Mouse (Mus musculus) testis, postnatal 10 days (tissue): ENCODE results near the gene Ftl1-ps1.

Experiments used
- DNase-seq: peaks from one replicate; pipeline ENCODE4 v3.0.0; 2021; ENCODE audit warnings: low spot score

Ftl1-ps1 gene

DNA sequence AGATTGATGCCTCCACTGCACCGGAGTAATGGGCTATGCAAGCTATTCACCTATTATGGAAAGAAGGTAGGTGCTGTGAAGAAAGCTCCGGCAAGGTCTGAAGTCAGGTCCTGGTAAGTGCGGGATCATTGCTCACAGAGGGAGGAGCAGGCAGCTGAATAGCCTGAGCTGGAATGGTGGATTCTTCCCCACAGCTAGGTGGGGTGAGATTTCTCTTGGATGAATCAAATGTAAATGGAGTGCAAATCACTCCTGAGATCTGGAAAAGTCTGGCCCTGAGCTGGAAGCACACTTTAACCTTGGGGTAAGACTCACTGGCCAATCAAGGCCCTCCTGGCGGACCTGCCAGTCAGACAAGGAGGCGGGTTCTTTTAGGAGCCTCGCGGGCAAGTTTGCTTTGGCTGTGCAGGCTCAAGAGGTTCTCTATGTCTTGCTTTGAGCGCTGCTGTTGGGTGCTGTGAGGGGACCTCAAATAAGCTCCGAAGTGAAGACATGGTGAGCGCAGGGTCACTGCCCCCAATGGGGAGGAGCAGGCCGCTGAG lies at the start of gene Ftl1-ps1:
TSS of gene Ftl1-ps1 (plus strand) at position 397 of the 542 bp plus-strand sequence.
- peak; percentile 39 for DNase-seq

DNA sequence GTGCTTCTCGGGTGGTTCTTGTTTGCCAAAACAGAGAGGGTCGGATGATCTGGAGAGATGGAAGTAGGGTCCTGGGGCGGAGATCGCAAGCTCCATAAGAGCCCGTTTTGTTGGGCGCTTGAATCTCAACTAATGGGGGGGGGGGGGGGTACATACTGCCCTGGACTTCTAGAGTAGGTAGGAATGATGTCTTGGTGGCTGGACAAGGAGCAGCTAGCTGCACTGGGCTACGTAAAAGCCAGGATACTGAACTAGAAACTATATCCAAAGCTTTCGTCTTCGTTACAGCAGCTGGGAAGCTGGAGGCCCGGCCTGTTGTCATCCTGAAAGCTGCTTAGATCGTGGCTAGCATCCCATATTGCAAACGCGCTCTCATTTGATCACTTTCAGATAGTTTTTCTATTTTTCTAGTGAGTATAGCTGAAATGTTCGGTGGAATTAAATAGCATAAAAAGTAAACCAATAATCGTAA lies 49.0 kb upstream of the Ftl1-ps1 start:
- no peak for DNase-seq

DNA sequence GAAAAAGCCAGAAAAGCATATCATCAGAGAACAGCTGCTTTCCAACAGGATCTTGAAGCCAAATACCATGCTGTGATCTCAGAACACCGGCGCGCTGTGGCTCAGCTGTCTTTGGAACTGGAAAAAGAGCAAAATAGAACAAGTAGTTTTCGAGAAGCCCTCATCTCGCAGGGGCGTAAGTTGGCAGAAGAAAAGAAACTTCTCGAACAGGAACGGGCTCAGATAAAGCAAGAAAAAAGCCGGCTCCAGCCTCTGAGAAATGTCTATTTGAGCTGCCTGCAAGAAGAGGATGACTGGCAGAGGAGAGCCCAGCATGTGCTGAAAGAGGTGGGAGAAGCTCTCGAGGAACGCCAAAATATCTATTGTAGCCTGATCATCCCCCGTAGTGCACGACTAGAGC lies 43.0 kb upstream of the Ftl1-ps1 start:
- no peak for DNase-seq

DNA sequence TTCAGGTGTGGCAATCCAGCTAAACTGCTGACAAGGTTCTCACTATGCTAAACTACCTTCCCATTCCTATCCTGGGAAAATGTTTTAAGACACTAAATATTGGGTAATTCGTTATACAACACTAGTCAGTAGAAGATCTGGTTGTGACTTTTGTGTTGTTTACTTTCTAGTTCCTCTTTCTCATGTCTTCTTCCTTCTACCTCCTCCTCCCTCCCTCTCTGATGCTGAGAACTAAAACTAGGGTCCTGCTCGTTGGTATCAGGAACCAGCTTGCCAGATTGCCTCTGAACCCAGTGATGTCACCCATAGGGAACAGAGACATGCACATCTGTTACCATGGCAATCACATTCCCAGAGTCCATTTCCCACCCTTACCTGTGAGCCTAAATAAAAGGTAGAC lies 37.3 kb upstream of the Ftl1-ps1 start:
- DNase-seq: no peak

DNA sequence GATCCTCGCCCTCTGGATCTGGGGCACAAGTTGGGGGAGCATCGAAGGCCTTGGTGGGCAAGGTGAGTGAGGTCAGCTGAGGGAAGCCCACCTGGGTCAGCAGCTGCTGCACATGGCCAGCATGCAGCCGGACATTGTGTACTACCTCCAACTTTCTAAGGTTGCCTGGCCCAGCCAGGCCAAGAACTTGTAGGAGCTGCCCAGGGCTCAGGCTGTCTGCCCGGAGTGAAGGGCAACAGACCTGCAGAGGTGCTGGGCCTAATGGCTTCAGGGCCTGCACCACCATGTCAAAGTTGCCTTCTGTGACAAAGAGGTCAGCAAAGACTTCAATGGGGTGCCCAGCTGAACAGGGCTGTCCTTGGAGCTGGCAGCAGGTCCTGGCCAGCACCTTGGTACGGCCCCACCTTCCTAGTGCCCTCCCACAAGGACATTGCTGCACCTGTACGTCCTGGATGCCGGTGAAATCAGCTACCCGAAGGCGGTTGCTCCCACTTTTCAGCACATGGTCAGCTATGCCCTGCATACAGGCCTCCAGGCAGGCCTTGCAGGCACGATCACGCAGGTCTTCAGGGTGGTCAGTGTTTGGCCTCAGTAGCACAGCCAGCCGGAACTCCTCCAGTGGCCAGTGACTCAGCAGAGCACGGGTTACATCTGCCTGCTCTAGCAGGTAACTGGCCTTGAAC lies 36.2 kb upstream of the Ftl1-ps1 start:
- DNase-seq: no peak

DNA sequence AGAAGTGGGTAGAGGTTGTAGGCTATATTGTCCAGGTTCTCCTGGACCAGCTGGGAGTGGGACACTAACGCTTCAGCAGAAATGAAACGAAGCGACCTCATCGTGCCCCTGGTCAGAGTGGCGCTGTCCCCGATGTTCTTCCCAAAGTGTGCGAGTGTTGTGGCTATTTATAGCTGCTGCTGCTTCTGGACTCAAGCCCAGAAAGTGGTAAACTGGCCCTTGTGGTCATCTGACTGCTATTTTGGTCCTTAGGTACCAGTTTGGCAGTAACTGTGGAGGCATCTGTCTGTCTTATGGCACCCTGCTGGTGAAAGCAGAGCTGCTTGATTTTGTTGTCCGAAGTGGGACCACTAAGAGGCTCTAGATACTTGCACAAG lies 35.6 kb upstream of the Ftl1-ps1 start, which contains the start of gene Lrrc14b:
TSS of gene Lrrc14b (minus strand) at position 147 of the 377 bp plus-strand sequence.
- DNase-seq: no peak

DNA sequence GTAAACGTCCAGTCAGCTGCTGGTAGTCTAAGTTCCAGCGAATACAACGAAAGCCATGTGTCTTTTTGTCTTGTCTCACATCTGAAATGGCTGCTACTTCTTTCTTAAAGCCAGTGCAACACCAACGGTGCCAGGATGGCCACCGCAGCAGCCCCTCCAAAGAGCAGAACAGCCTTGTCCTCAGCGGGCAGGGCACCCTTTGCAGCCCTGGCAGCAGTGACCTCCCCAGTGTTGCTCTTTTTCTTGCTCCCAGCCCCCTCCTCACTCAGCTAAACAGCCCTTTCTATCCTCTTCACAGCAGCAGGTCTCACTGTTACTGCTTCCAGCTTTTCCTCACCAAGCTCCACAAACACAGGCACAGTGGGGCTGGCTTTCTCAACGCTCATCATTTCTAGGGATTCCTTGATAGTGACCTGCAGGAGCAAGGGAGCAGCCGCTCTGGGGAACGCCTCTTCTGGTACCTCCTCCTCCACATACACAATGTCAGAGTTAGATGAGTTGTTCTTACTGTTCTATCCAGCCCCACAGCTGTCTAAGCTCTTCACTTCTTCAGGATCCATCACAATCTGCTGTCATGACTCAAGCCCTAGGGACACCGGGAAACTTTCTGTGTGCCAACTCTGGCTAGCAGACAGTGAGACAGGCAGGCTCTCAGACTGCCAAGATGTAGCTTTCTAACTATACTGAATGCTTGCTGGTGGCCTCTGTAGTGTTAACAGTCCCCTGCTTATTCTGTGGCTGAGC lies 17.8 kb upstream of the Ftl1-ps1 start:
- DNase-seq: no peak

DNA sequence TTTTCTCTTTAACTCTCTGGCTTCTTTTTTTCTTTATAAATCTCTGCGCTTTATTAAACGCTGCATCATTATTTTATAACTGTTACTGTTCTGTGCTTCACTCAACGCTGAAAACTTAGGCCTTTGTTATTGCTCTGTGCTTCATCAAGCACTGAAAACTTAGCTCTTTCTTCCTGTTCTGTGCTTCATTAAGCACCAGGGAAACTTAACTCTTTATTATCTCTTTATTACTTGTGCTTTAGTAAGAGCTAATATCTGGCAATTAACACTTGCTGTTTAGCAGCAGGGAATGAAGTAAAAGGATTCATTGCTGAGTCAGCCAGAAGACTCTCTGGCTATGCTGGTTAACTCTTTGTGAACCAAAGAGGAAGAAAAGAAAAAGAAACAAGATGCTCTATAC lies 17.2 kb upstream of the Ftl1-ps1 start:
- DNase-seq: no peak

DNA sequence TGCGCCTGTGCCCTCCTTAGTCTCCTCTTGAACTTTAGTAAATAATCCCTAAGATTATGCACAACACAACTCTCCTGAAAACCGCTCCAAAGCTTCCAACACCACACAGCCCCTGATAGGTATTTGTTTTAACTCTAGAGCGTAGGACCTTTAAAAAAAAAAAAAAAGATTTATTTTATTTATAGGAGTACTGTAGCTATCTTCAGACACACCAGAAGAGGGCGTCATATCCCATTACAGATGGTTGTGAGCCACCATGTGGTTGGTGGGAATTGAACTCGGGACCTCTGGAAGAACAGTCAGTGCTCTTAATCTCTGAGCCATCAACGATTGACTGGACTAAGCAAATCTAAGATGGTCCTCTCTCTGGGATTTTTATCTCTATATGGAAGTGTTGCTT lies 9.8 kb upstream of the Ftl1-ps1 start:
- DNase-seq: no peak

DNA sequence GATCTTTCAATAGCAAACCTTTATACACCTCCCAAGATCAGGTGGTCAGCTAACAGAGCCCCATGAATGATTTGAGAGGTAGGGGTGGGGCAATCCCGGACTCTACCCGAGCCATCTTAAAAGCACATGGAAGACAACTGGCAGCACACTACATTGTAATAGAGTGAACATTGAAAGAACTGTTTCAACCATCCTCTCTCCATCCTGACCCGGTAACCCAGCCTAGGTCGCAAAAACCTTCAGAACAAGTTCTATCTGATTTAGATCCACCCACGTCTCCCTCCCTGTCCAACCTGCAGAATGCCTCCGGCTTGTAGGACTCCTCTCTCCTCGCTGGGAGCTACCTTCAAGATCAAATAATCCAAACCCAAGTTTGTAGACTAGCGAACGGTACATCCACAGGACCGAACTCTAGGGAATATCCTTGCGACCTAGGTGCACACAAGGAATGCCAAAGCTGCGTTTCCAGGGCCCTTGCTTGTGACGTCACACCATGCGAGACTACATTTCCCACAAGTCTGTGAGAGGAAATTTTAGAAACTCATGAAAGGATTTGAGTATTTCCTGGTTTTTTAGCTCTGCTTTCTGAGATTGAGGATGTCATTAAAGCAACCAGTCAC lies 9.0 kb upstream of the Ftl1-ps1 start, which contains the start of gene Zfp72:
TSS of gene Zfp72 (minus strand) at position 466 of the 620 bp plus-strand sequence.
- peak; percentile 73 for DNase-seq

DNA sequence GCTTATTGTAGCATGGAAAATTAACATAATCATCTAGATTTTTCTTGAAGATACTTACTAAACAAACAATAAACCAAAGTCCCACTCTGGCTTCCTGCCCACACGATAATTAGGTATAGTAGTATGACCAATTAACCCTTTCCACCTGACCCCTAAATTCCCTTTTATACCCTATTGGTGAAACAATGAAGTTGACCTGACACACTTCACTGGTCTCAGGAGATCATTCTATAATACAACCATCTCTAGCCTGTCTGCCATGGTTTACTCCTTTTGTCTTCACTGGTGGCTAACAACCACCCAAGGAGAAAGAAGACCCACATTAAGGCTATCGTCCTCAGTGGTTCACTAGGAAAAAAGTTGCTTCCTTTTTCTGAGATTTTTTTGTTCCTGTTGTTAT lies 8.3 kb upstream of the Ftl1-ps1 start:
- no peak for DNase-seq

DNA sequence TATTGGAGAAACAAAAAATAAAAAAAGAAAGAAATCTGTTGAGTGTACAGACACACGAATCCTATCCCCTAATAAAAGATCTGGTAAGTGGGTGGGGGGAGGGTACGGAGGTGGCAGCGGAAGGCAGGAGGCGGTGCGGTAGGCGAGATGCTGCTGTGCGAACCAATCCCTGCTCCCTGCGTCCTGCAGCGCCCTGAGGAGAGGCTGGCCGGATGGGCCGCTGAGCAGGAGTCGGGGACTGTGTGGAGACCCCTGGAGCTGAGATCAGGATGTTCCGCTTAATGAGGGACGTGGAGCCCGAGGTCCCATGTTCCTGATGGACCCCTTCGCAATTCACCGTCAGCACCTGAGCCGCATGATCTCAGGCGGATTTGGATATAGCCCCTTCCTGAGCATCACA lies 40.4 kb downstream of the Ftl1-ps1 start:
- DNase-seq: no peak
